Mouse (Mus musculus): ENCODE data around the gene Clec4n. TPM values are rescaled to one million over a fixed set of nuclear protein-coding genes. Genes with fewer than 3 reads are reported as not detected.

Gene Clec4n
- polyA plus RNA-seq, 1 experiment from 2014 or later, result 3.8 TPM

GRCm38 (mm10) chr6:123261555-123262161 is 32.0 kb downstream of the Clec4n start, which contains the start of gene Clec4d:
TSS of gene Clec4d (plus strand) at chr6:123262111.
- no peak within 1 kb of the TSS for H3K4me2 ChIP-seq (ENCODE audit: low read length)
- no peaks in the 10 kb centered on the region for H3K4me1 ChIP-seq (ENCODE audit: control insufficient read depth in 2 of 2, insufficient read depth in 2 of 2, low read length in 2 of 2)
- H3K27me3 ChIP-seq (ENCODE audit: control insufficient read depth, insufficient read depth, low read length), result no peaks in the 10 kb centered on the region
- no peaks in the 10 kb centered on the region for H3K36me3 ChIP-seq (ENCODE audit: control insufficient read depth, insufficient read depth, low read length)
- ATAC-seq (ENCODE audit: insufficient number of reproducible peaks, insufficient read depth, low FRiP score, low read depth), result no peak
- 0 out of 2 replicates have a peak, but pooled peaks cover 5% of the 10 kb centered on the region for H3K9me3 ChIP-seq (ENCODE audit: control insufficient read depth, low read length)
- WGBS, result 70% methylated on average over 4 of the region's 4 CpGs
- H3K27ac ChIP-seq (replicated peaks in 1 of 2; ENCODE audit: control insufficient read depth in 1 of 2, insufficient read depth in 1 of 2, low read depth in 2 of 2, low read length in 2 of 2), result no peak within 1 kb of the TSS
- no peak within 1 kb of the TSS for H3K9ac ChIP-seq (ENCODE audit: low read length)
- no peak within 1 kb of the TSS for H3K4me3 ChIP-seq (ENCODE audit: control insufficient read depth in 1 of 2, insufficient read depth in 1 of 2, low read depth in 1 of 2, low read length in 2 of 2)

- WGBS, result 81% methylated on average over 3 of the region's 3 CpGs
- no peaks in the 10 kb centered on the region for H3K36me3 ChIP-seq (ENCODE audit: control insufficient read depth, insufficient read depth, low read length)
- no peaks in the 10 kb centered on the region for H3K27me3 ChIP-seq (ENCODE audit: control insufficient read depth, insufficient read depth, low read length)
- H3K27ac ChIP-seq (replicated peaks in 1 of 2; ENCODE audit: control insufficient read depth in 1 of 2, insufficient read depth in 1 of 2, low read depth in 2 of 2, low read length in 2 of 2), result no peak overlapping the region
- H3K9ac ChIP-seq (ENCODE audit: low read length), result no peak overlapping the region
- no peaks in the 10 kb centered on the region for H3K4me1 ChIP-seq (ENCODE audit: control insufficient read depth in 2 of 2, insufficient read depth in 2 of 2, low read length in 2 of 2)
- no peak overlapping the region for H3K4me3 ChIP-seq (ENCODE audit: control insufficient read depth in 1 of 2, insufficient read depth in 1 of 2, low read depth in 1 of 2, low read length in 2 of 2)
- H3K9me3 ChIP-seq (ENCODE audit: control insufficient read depth, low read length), result no peaks in the 10 kb centered on the region
- ATAC-seq (ENCODE audit: insufficient number of reproducible peaks, insufficient read depth, low FRiP score, low read depth), result no peak
- no peak overlapping the region for H3K4me2 ChIP-seq (ENCODE audit: low read length)
Observed at GRCm38 (mm10) chr6:123264194-123264593, 34.6 kb downstream of the Clec4n start.

GRCm38 (mm10) chr6:123265809-123266208 is 36.2 kb downstream of the Clec4n start:
- no peak overlapping the region for H3K4me3 ChIP-seq (ENCODE audit: control insufficient read depth in 1 of 2, insufficient read depth in 1 of 2, low read depth in 1 of 2, low read length in 2 of 2)
- no peaks in the 10 kb centered on the region for H3K27me3 ChIP-seq (ENCODE audit: control insufficient read depth, insufficient read depth, low read length)
- ATAC-seq (ENCODE audit: insufficient number of reproducible peaks, insufficient read depth, low FRiP score, low read depth), result no peak
- H3K4me2 ChIP-seq (ENCODE audit: low read length), result no peak overlapping the region
- H3K27ac ChIP-seq (replicated peaks in 1 of 2; ENCODE audit: control insufficient read depth in 1 of 2, insufficient read depth in 1 of 2, low read depth in 2 of 2, low read length in 2 of 2), result no peak overlapping the region
- H3K9me3 ChIP-seq (ENCODE audit: control insufficient read depth, low read length), result no peaks in the 10 kb centered on the region
- H3K36me3 ChIP-seq (ENCODE audit: control insufficient read depth, insufficient read depth, low read length), result no peaks in the 10 kb centered on the region
- H3K4me1 ChIP-seq (ENCODE audit: control insufficient read depth in 2 of 2, insufficient read depth in 2 of 2, low read length in 2 of 2), result no peaks in the 10 kb centered on the region
- WGBS, result 81% methylated on average over 4 of the region's 4 CpGs
- H3K9ac ChIP-seq (ENCODE audit: low read length), result no peak overlapping the region

GRCm38 (mm10) chr6:123266945-123267344 is 37.3 kb downstream of the Clec4n start:
- H3K4me1 ChIP-seq (ENCODE audit: control insufficient read depth in 2 of 2, insufficient read depth in 2 of 2, low read length in 2 of 2), result no peaks in the 10 kb centered on the region
- H3K27me3 ChIP-seq (ENCODE audit: control insufficient read depth, insufficient read depth, low read length), result no peaks in the 10 kb centered on the region
- WGBS, result 74% methylated on average over 5 of the region's 5 CpGs
- H3K4me3 ChIP-seq (ENCODE audit: control insufficient read depth in 1 of 2, insufficient read depth in 1 of 2, low read depth in 1 of 2, low read length in 2 of 2), result no peak overlapping the region
- no peak overlapping the region for H3K9ac ChIP-seq (ENCODE audit: low read length)
- H3K4me2 ChIP-seq (ENCODE audit: low read length), result no peak overlapping the region
- H3K9me3 ChIP-seq (ENCODE audit: control insufficient read depth, low read length), result no peaks in the 10 kb centered on the region
- ATAC-seq (ENCODE audit: insufficient number of reproducible peaks, insufficient read depth, low FRiP score, low read depth), result no peak
- H3K36me3 ChIP-seq (ENCODE audit: control insufficient read depth, insufficient read depth, low read length), result no peaks in the 10 kb centered on the region
- H3K27ac ChIP-seq (replicated peaks in 1 of 2; ENCODE audit: control insufficient read depth in 1 of 2, insufficient read depth in 1 of 2, low read depth in 2 of 2, low read length in 2 of 2), result no peak overlapping the region

GRCm38 (mm10) chr6:123279443-123279842 is 49.8 kb downstream of the Clec4n start:
- no peak overlapping the region for H3K4me2 ChIP-seq (ENCODE audit: low read length)
- no peaks in the 10 kb centered on the region for H3K4me1 ChIP-seq (ENCODE audit: control insufficient read depth in 2 of 2, insufficient read depth in 2 of 2, low read length in 2 of 2)
- H3K27ac ChIP-seq (replicated peaks in 1 of 2; ENCODE audit: control insufficient read depth in 1 of 2, insufficient read depth in 1 of 2, low read depth in 2 of 2, low read length in 2 of 2), result no peak overlapping the region
- H3K9me3 ChIP-seq (ENCODE audit: control insufficient read depth, low read length), result 0 out of 2 replicates have a peak, but pooled peaks cover 5% of the 10 kb centered on the region
- H3K4me3 ChIP-seq (ENCODE audit: control insufficient read depth in 1 of 2, insufficient read depth in 1 of 2, low read depth in 1 of 2, low read length in 2 of 2), result no peak overlapping the region
- no peak overlapping the region for H3K9ac ChIP-seq (ENCODE audit: low read length)
- H3K27me3 ChIP-seq (ENCODE audit: control insufficient read depth, insufficient read depth, low read length), result no peaks in the 10 kb centered on the region
- no peaks in the 10 kb centered on the region for H3K36me3 ChIP-seq (ENCODE audit: control insufficient read depth, insufficient read depth, low read length)
- ATAC-seq (ENCODE audit: insufficient number of reproducible peaks, insufficient read depth, low FRiP score, low read depth), result no peak
- WGBS, result 75% methylated on average over 2 of the region's 2 CpGs

- H3K4me1 ChIP-seq (ENCODE audit: control insufficient read depth in 2 of 2, insufficient read depth in 2 of 2, low read length in 2 of 2), result no peaks in the 10 kb centered on the region
- no peaks in the 10 kb centered on the region for H3K36me3 ChIP-seq (ENCODE audit: control insufficient read depth, insufficient read depth, low read length)
- H3K4me3 ChIP-seq (ENCODE audit: control insufficient read depth in 1 of 2, insufficient read depth in 1 of 2, low read depth in 1 of 2, low read length in 2 of 2), result no peak overlapping the region
- no peaks in the 10 kb centered on the region for H3K27me3 ChIP-seq (ENCODE audit: control insufficient read depth, insufficient read depth, low read length)
- 76% methylated on average over 2 of the region's 2 CpGs for WGBS
- ATAC-seq (ENCODE audit: insufficient number of reproducible peaks, insufficient read depth, low FRiP score, low read depth), result no peak
- H3K9ac ChIP-seq (ENCODE audit: low read length), result no peak overlapping the region
- no peak overlapping the region for H3K27ac ChIP-seq (replicated peaks in 1 of 2; ENCODE audit: control insufficient read depth in 1 of 2, insufficient read depth in 1 of 2, low read depth in 2 of 2, low read length in 2 of 2)
- no peak overlapping the region for H3K4me2 ChIP-seq (ENCODE audit: low read length)
- 0 out of 2 replicates have a peak, but pooled peaks cover 5% of the 10 kb centered on the region for H3K9me3 ChIP-seq (ENCODE audit: control insufficient read depth, low read length)
Observed at GRCm38 (mm10) chr6:123286311-123286710, 56.7 kb downstream of the Clec4n start.

- Histone ChIP-seq H3K4me3 (ENCODE audit: control insufficient read depth in 1 of 2, insufficient read depth in 1 of 2, low read depth in 1 of 2, low read length in 2 of 2) (no peak overlapping the region), H3K4me1 (ENCODE audit: control insufficient read depth in 2 of 2, insufficient read depth in 2 of 2, low read length in 2 of 2) (no peaks in the 10 kb centered on the region), H3K4me2 (ENCODE audit: low read length) (no peak overlapping the region), H3K36me3 (ENCODE audit: control insufficient read depth, insufficient read depth, low read length) (no peaks in the 10 kb centered on the region), H3K9me3 (ENCODE audit: control insufficient read depth, low read length) (no peaks in the 10 kb centered on the region), H3K27me3 (ENCODE audit: control insufficient read depth, insufficient read depth, low read length) (no peaks in the 10 kb centered on the region), H3K27ac (replicated peaks in 1 of 2; ENCODE audit: control insufficient read depth in 1 of 2, insufficient read depth in 1 of 2, low read depth in 2 of 2, low read length in 2 of 2) (no peak overlapping the region), H3K9ac (ENCODE audit: low read length) (no peak overlapping the region)
- ATAC-seq (ENCODE audit: insufficient number of reproducible peaks, insufficient read depth, low FRiP score, low read depth), result no peak
- 61% methylated on average over 10 of the region's 10 CpGs for WGBS
Observed at GRCm38 (mm10) chr6:123288931-123289330, 59.3 kb downstream of the Clec4n start.

GRCm38 (mm10) chr6:123289753-123290152 is 60.1 kb downstream of the Clec4n start, which contains the start of gene Clec4e:
TSS of gene Clec4e (minus strand) at chr6:123289870.
- no peak within 1 kb of the TSS for H3K4me2 ChIP-seq (ENCODE audit: low read length)
- H3K27ac ChIP-seq (replicated peaks in 1 of 2; ENCODE audit: control insufficient read depth in 1 of 2, insufficient read depth in 1 of 2, low read depth in 2 of 2, low read length in 2 of 2), result no peak within 1 kb of the TSS
- no peaks in the 10 kb centered on the region for H3K4me1 ChIP-seq (ENCODE audit: control insufficient read depth in 2 of 2, insufficient read depth in 2 of 2, low read length in 2 of 2)
- no peak for ATAC-seq (ENCODE audit: insufficient number of reproducible peaks, insufficient read depth, low FRiP score, low read depth)
- H3K9ac ChIP-seq (ENCODE audit: low read length), result no peak within 1 kb of the TSS
- H3K36me3 ChIP-seq (ENCODE audit: control insufficient read depth, insufficient read depth, low read length), result no peaks in the 10 kb centered on the region
- H3K4me3 ChIP-seq (ENCODE audit: control insufficient read depth in 1 of 2, insufficient read depth in 1 of 2, low read depth in 1 of 2, low read length in 2 of 2), result no peak within 1 kb of the TSS
- no peaks in the 10 kb centered on the region for H3K27me3 ChIP-seq (ENCODE audit: control insufficient read depth, insufficient read depth, low read length)
- no peaks in the 10 kb centered on the region for H3K9me3 ChIP-seq (ENCODE audit: control insufficient read depth, low read length)
- 68% methylated on average over 4 of the region's 4 CpGs for WGBS
